Mouse (Mus musculus) C2C12 (cell line): Measurements from ENCODE around the gene Cdk5rap3.

Experiments
- CEBPB ChIP-seq: IDR thresholded peaks from one replicate; pipeline ENCODE4 v1.6.1; 2011; ENCODE audit warnings: low read depth, mild to moderate bottlenecking, control low read depth, moderate library complexity
- CTCF ChIP-seq: IDR thresholded peaks from one replicate; pipeline ENCODE4 v1.5.1; 2011; ENCODE audit not compliant: control insufficient read depth, insufficient read depth, insufficient read length
- FOSL1 ChIP-seq: IDR thresholded peaks from one replicate; pipeline ENCODE4 v1.8.0; 2011; ENCODE audit warnings: mild to moderate bottlenecking, low read length; ENCODE audit not compliant: poor library complexity, insufficient read depth, severe bottlenecking
- MAX ChIP-seq: IDR thresholded peaks from one replicate; pipeline ENCODE4 v1.6.1; 2011; ENCODE audit warnings: mild to moderate bottlenecking, control low read depth
- MYOG ChIP-seq: IDR thresholded peaks from one replicate; pipeline ENCODE4 v1.6.1; 2011; ENCODE audit not compliant: control insufficient read depth, insufficient read length; ENCODE audit errors: extremely low read depth
- USF1 ChIP-seq: IDR thresholded peaks from one replicate; pipeline ENCODE4 v1.6.1; 2011; ENCODE audit warnings: low read depth, mild to moderate bottlenecking, control low read depth, moderate library complexity

GRCm38 (mm10) chr11:96863206-96863995, 52.9 kb downstream of the Cdk5rap3 start:
- TF ChIP-seq CTCF (no peak), USF1 (no peak), CEBPB (no peak), FOSL1 (no peak), MAX (no peak), MYOG (no peak)
